Mouse (Mus musculus): ENCODE data around the gene Alcam. TPM values are rescaled to one million over a fixed set of nuclear protein-coding genes. Genes with fewer than 3 reads are reported as not detected.

Alcam gene
- polyA plus RNA-seq, 1 experiment from 2014 or later = 43.0 TPM

GRCm38 (mm10) chr16:52431590-52431989 is 22.3 kb downstream of the Alcam start:
- 79% methylated on average over 2 of the region's 2 CpGs for WGBS
- H3K9ac ChIP-seq (ENCODE audit: low read length) = no peak overlapping the region
- no peak overlapping the region for H3K4me3 ChIP-seq (ENCODE audit: low read length)
- no peak for ATAC-seq (ENCODE audit: low read depth)
- no peaks in the 10 kb centered on the region for H3K36me3 ChIP-seq (ENCODE audit: control insufficient read depth, insufficient read depth, low read length)
- H3K4me2 ChIP-seq (ENCODE audit: low read depth, low read length) = no peak overlapping the region
- H3K4me1 ChIP-seq (replicated peaks; ENCODE audit: control insufficient read depth, insufficient read depth, low read length) = no peaks in the 10 kb centered on the region
- no peak overlapping the region for H3K27ac ChIP-seq (ENCODE audit: low read length)
- H3K27me3 ChIP-seq (ENCODE audit: control insufficient read depth, insufficient read depth, low read depth, low read length) = no peaks in the 10 kb centered on the region
- H3K9me3 ChIP-seq (ENCODE audit: control insufficient read depth, low read length) = no peaks in the 10 kb centered on the region

GRCm38 (mm10) chr16:52430073-52430472 is 23.8 kb downstream of the Alcam start:
- no peaks in the 10 kb centered on the region for H3K27me3 ChIP-seq (ENCODE audit: control insufficient read depth, insufficient read depth, low read depth, low read length)
- H3K27ac ChIP-seq (ENCODE audit: low read length) = no peak overlapping the region
- no peak for ATAC-seq (ENCODE audit: low read depth)
- 69% methylated on average over 3 of the region's 3 CpGs for whole genome bisulfite sequencing
- H3K9me3 ChIP-seq (ENCODE audit: control insufficient read depth, low read length) = no peaks in the 10 kb centered on the region
- no peaks in the 10 kb centered on the region for H3K4me1 ChIP-seq (replicated peaks; ENCODE audit: control insufficient read depth, insufficient read depth, low read length)
- no peaks in the 10 kb centered on the region for H3K36me3 ChIP-seq (ENCODE audit: control insufficient read depth, insufficient read depth, low read length)
- H3K9ac ChIP-seq (ENCODE audit: low read length) = no peak overlapping the region
- H3K4me2 ChIP-seq (ENCODE audit: low read depth, low read length) = no peak overlapping the region
- no peak overlapping the region for H3K4me3 ChIP-seq (ENCODE audit: low read length)

GRCm38 (mm10) chr16:52429661-52430060 is 24.2 kb downstream of the Alcam start:
- no peak for ATAC-seq (ENCODE audit: low read depth)
- H3K4me3 ChIP-seq (ENCODE audit: low read length) = no peak overlapping the region
- no peak overlapping the region for H3K9ac ChIP-seq (ENCODE audit: low read length)
- no peaks in the 10 kb centered on the region for H3K27me3 ChIP-seq (ENCODE audit: control insufficient read depth, insufficient read depth, low read depth, low read length)
- no peaks in the 10 kb centered on the region for H3K4me1 ChIP-seq (replicated peaks; ENCODE audit: control insufficient read depth, insufficient read depth, low read length)
- H3K36me3 ChIP-seq (ENCODE audit: control insufficient read depth, insufficient read depth, low read length) = no peaks in the 10 kb centered on the region
- H3K27ac ChIP-seq (ENCODE audit: low read length) = no peak overlapping the region
- no peaks in the 10 kb centered on the region for H3K9me3 ChIP-seq (ENCODE audit: control insufficient read depth, low read length)
- H3K4me2 ChIP-seq (ENCODE audit: low read depth, low read length) = no peak overlapping the region

GRCm38 (mm10) chr16:52428505-52428904 is 25.4 kb downstream of the Alcam start:
- H3K4me2 ChIP-seq (ENCODE audit: low read depth, low read length) = no peak overlapping the region
- no peaks in the 10 kb centered on the region for H3K4me1 ChIP-seq (replicated peaks; ENCODE audit: control insufficient read depth, insufficient read depth, low read length)
- 38% methylated on average over 4 of the region's 4 CpGs for WGBS
- no peak overlapping the region for H3K4me3 ChIP-seq (ENCODE audit: low read length)
- H3K9me3 ChIP-seq (ENCODE audit: control insufficient read depth, low read length) = no peaks in the 10 kb centered on the region
- no peak overlapping the region for H3K9ac ChIP-seq (ENCODE audit: low read length)
- no peak for ATAC-seq (ENCODE audit: low read depth)
- H3K27ac ChIP-seq (ENCODE audit: low read length) = no peak overlapping the region
- H3K27me3 ChIP-seq (ENCODE audit: control insufficient read depth, insufficient read depth, low read depth, low read length) = no peaks in the 10 kb centered on the region
- H3K36me3 ChIP-seq (ENCODE audit: control insufficient read depth, insufficient read depth, low read length) = no peaks in the 10 kb centered on the region

GRCm38 (mm10) chr16:52418568-52419158 is 35.2 kb downstream of the Alcam start:
- no peak overlapping the region for H3K4me3 ChIP-seq (ENCODE audit: low read length)
- peaks cover 2% of the 10 kb centered on the region for H3K4me1 ChIP-seq (replicated peaks; ENCODE audit: control insufficient read depth, insufficient read depth, low read length)
- H3K4me2 ChIP-seq (ENCODE audit: low read depth, low read length) = no peak overlapping the region
- no peaks in the 10 kb centered on the region for H3K36me3 ChIP-seq (ENCODE audit: control insufficient read depth, insufficient read depth, low read length)
- H3K9me3 ChIP-seq (ENCODE audit: control insufficient read depth, low read length) = no peaks in the 10 kb centered on the region
- 56% methylated on average over 5 of the region's 5 CpGs for WGBS
- no peak for ATAC-seq (ENCODE audit: low read depth)
- no peaks in the 10 kb centered on the region for H3K27me3 ChIP-seq (ENCODE audit: control insufficient read depth, insufficient read depth, low read depth, low read length)
- H3K9ac ChIP-seq (ENCODE audit: low read length) = no peak overlapping the region
- H3K27ac ChIP-seq (ENCODE audit: low read length) = no peak overlapping the region

- 51% methylated on average over 5 of the region's 5 CpGs for WGBS
Observed at GRCm38 (mm10) chr16:52417982-52418381, 35.9 kb downstream of the Alcam start.

GRCm38 (mm10) chr16:52417146-52417545 is 36.7 kb downstream of the Alcam start:
- Histone ChIP-seq H3K4me3 (ENCODE audit: low read length) (no peak overlapping the region), H3K9ac (ENCODE audit: low read length) (no peak overlapping the region), H3K27ac (ENCODE audit: low read length) (no peak overlapping the region), H3K27me3 (ENCODE audit: control insufficient read depth, insufficient read depth, low read depth, low read length) (no peaks in the 10 kb centered on the region), H3K36me3 (ENCODE audit: control insufficient read depth, insufficient read depth, low read length) (no peaks in the 10 kb centered on the region), H3K4me2 (ENCODE audit: low read depth, low read length) (no peak overlapping the region), H3K9me3 (ENCODE audit: control insufficient read depth, low read length) (no peaks in the 10 kb centered on the region), H3K4me1 (replicated peaks; ENCODE audit: control insufficient read depth, insufficient read depth, low read length) (peaks cover 2% of the 10 kb centered on the region)
- 82% methylated on average over 7 of the region's 7 CpGs for WGBS
- ATAC-seq (ENCODE audit: low read depth) = no peak

More at GRCm38 (mm10) chr16:52417982-52418381, 35.9 kb downstream of the Alcam start:
- peaks cover 2% of the 10 kb centered on the region for H3K4me1 ChIP-seq (replicated peaks; ENCODE audit: control insufficient read depth, insufficient read depth, low read length)
- no peak overlapping the region for H3K4me2 ChIP-seq (ENCODE audit: low read depth, low read length)
- no peaks in the 10 kb centered on the region for H3K9me3 ChIP-seq (ENCODE audit: control insufficient read depth, low read length)
- no peak overlapping the region for H3K4me3 ChIP-seq (ENCODE audit: low read length)
- no peaks in the 10 kb centered on the region for H3K27me3 ChIP-seq (ENCODE audit: control insufficient read depth, insufficient read depth, low read depth, low read length)
- no peaks in the 10 kb centered on the region for H3K36me3 ChIP-seq (ENCODE audit: control insufficient read depth, insufficient read depth, low read length)
- no peak overlapping the region for H3K9ac ChIP-seq (ENCODE audit: low read length)
- no peak for ATAC-seq (ENCODE audit: low read depth)
- no peak overlapping the region for H3K27ac ChIP-seq (ENCODE audit: low read length)

- Histone ChIP-seq H3K4me2 (ENCODE audit: low read depth, low read length) (no peak overlapping the region), H3K4me1 (replicated peaks; ENCODE audit: control insufficient read depth, insufficient read depth, low read length) (peaks cover 2% of the 10 kb centered on the region), H3K4me3 (ENCODE audit: low read length) (no peak overlapping the region), H3K9ac (ENCODE audit: low read length) (no peak overlapping the region), H3K36me3 (ENCODE audit: control insufficient read depth, insufficient read depth, low read length) (no peaks in the 10 kb centered on the region), H3K27ac (ENCODE audit: low read length) (no peak overlapping the region), H3K9me3 (ENCODE audit: control insufficient read depth, low read length) (no peaks in the 10 kb centered on the region), H3K27me3 (ENCODE audit: control insufficient read depth, insufficient read depth, low read depth, low read length) (no peaks in the 10 kb centered on the region)
- ATAC-seq (ENCODE audit: low read depth) = no peak
- WGBS = 59% methylated on average over 3 of the region's 3 CpGs
Observed at GRCm38 (mm10) chr16:52413714-52414113, 40.2 kb downstream of the Alcam start.

GRCm38 (mm10) chr16:52406072-52406471 is 47.8 kb downstream of the Alcam start:
- H3K9me3 ChIP-seq (ENCODE audit: control insufficient read depth, low read length) = no peaks in the 10 kb centered on the region
- H3K4me3 ChIP-seq (ENCODE audit: low read length) = no peak overlapping the region
- H3K27me3 ChIP-seq (ENCODE audit: control insufficient read depth, insufficient read depth, low read depth, low read length) = no peaks in the 10 kb centered on the region
- H3K4me2 ChIP-seq (ENCODE audit: low read depth, low read length) = no peak overlapping the region
- H3K36me3 ChIP-seq (ENCODE audit: control insufficient read depth, insufficient read depth, low read length) = no peaks in the 10 kb centered on the region
- no peaks in the 10 kb centered on the region for H3K4me1 ChIP-seq (replicated peaks; ENCODE audit: control insufficient read depth, insufficient read depth, low read length)
- WGBS = 83% methylated on average over 3 of the region's 3 CpGs
- H3K9ac ChIP-seq (ENCODE audit: low read length) = no peak overlapping the region
- ATAC-seq (ENCODE audit: low read depth) = no peak
- H3K27ac ChIP-seq (ENCODE audit: low read length) = no peak overlapping the region

GRCm38 (mm10) chr16:52405272-52405671 is 48.6 kb downstream of the Alcam start:
- no peaks in the 10 kb centered on the region for H3K9me3 ChIP-seq (ENCODE audit: control insufficient read depth, low read length)
- H3K27me3 ChIP-seq (ENCODE audit: control insufficient read depth, insufficient read depth, low read depth, low read length) = no peaks in the 10 kb centered on the region
- no peak overlapping the region for H3K9ac ChIP-seq (ENCODE audit: low read length)
- 68% methylated on average over 2 of the region's 2 CpGs for WGBS
- H3K4me1 ChIP-seq (replicated peaks; ENCODE audit: control insufficient read depth, insufficient read depth, low read length) = no peaks in the 10 kb centered on the region
- no peak overlapping the region for H3K4me2 ChIP-seq (ENCODE audit: low read depth, low read length)
- no peak for ATAC-seq (ENCODE audit: low read depth)
- H3K27ac ChIP-seq (ENCODE audit: low read length) = no peak overlapping the region
- no peaks in the 10 kb centered on the region for H3K36me3 ChIP-seq (ENCODE audit: control insufficient read depth, insufficient read depth, low read length)
- H3K4me3 ChIP-seq (ENCODE audit: low read length) = no peak overlapping the region
